Mouse (Mus musculus): Measurements from ENCODE around the gene Krt75.

Gene Krt75

DNA sequence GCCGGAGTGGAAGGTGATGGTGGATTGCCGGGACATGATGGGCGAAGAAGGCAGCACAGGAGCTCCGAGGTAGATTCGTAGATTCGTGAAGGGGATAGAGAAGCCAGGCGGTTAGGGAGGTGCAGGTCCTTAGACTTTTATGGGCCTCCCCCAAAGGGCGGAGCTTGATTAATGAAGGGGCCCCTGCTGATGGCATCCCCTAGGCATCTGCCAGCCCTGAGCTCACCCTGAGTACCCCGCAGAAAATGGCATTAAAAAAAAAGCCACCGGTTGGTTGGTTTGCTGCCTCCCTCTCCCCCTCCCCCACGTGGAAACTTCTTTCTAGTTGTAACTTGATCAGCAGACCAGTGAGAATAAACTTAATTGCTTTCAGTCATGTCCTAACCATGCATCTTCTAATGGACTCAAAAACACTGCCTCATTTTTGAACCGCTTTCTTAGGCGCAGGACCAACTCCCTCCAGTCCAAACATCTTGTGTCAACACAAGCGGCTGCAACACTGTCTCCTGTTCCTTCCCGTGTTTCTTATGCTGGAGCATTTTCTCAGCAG is at the start of gene Krt75:
TSS of gene Krt75 (minus strand) at position 109 of the 550 bp plus-strand sequence.
- ATAC-seq (ENCODE audit: insufficient number of reproducible peaks, low FRiP score, low TSS enrichment), result no peak

GRCm38 (mm10) chr15:101599123-101599522 is 25.4 kb upstream of the Krt75 start:
- no peak for ATAC-seq (ENCODE audit: insufficient number of reproducible peaks, low FRiP score, low TSS enrichment)

GRCm38 (mm10) chr15:101588216-101588615 is 14.5 kb upstream of the Krt75 start:
- ATAC-seq (ENCODE audit: insufficient number of reproducible peaks, low FRiP score, low TSS enrichment), result no peak

- ATAC-seq (ENCODE audit: insufficient number of reproducible peaks, low FRiP score, low TSS enrichment), result no peak
Measured at GRCm38 (mm10) chr15:101584456-101584855, 10.8 kb upstream of the Krt75 start.

GRCm38 (mm10) chr15:101583211-101583965 is 9.7 kb upstream of the Krt75 start:
- no peak for ATAC-seq (ENCODE audit: insufficient number of reproducible peaks, low FRiP score, low TSS enrichment)

- ATAC-seq (ENCODE audit: insufficient number of reproducible peaks, low FRiP score, low TSS enrichment), result no peak
Measured at GRCm38 (mm10) chr15:101581701-101582100, 8.0 kb upstream of the Krt75 start.

- no peak for ATAC-seq (ENCODE audit: insufficient number of reproducible peaks, low FRiP score, low TSS enrichment)
Measured at GRCm38 (mm10) chr15:101575506-101575905, 1.8 kb upstream of the Krt75 start.

GRCm38 (mm10) chr15:101567780-101568179 is 5.9 kb downstream of the Krt75 start:
- no peak for ATAC-seq (ENCODE audit: insufficient number of reproducible peaks, low FRiP score, low TSS enrichment)

GRCm38 (mm10) chr15:101562850-101563249 is 10.9 kb downstream of the Krt75 start, which contains the start of gene Krt90:
Gene Krt90 (minus strand): TSS chr15:101562950.
- no peak for ATAC-seq (ENCODE audit: insufficient number of reproducible peaks, low FRiP score, low TSS enrichment)

- no peak for ATAC-seq (ENCODE audit: insufficient number of reproducible peaks, low FRiP score, low TSS enrichment)
Measured at GRCm38 (mm10) chr15:101558034-101558646, 15.6 kb downstream of the Krt75 start.

GRCm38 (mm10) chr15:101553169-101553568 is 20.5 kb downstream of the Krt75 start:
- ATAC-seq (ENCODE audit: insufficient number of reproducible peaks, low FRiP score, low TSS enrichment), result no peak

DNA sequence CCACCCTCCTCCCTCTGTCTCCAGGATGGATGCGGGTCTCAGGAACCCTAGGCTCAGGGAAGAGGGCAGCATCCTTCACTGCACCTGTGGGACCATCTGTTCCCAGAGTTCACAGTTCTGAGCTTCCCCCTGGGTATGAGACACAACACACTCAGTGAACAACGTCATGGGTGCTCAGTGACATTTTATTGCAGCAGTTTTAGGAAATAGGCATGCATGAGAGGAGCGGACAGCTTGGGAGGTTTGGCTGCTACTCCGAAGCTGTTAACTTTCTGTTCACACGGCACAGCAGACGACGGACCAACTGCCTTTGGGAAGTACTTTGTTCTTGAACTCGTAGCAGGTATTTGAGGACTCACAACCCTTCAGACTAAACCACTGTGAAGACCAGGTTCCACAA is 21.5 kb downstream of the Krt75 start:
- ATAC-seq (ENCODE audit: insufficient number of reproducible peaks, low FRiP score, low TSS enrichment), result no peak

DNA sequence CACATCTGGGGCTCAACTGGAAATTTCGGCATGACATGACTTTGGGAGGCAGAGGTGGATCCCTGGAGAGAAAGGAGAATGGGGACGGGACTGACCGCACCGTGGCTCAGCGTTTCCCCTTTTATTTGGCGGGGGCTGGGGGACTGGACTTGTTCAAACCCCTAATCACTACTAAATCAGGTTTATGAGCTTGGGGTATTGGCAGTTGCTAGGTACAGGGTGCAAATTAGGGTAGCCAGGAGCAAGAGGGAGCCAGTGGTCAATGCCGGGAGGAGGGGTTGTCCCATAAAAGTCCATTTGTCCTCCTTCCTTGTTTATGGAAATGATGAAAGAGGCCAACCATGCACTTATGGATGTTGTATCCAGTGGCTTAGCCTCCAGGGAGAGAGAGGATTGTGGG is 23.1 kb downstream of the Krt75 start, which contains the start of gene Krt82:
TSS of gene Krt82 (minus strand) at position 101 of the 400 bp plus-strand sequence.
- ATAC-seq (ENCODE audit: insufficient number of reproducible peaks, low FRiP score, low TSS enrichment), result no peak

DNA sequence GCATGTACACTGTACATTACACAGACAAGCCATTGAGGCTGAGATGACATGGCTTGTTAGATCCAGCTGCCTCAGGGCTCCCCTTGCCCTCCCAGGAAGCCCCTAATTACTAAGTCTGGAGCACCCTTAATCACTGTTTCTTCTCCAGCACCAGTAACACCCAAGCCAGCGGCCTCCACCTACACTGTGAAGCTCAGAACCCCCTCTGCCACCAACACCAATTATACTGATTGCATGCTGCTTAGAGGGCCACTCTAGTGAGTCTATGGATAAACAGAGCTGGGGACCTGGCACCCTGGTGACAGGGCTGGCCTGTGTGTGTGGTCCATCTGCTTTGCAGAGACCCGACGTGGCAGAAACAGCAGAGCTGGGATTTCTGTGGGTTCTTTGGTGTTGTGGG is 29.2 kb downstream of the Krt75 start:
- ATAC-seq (ENCODE audit: insufficient number of reproducible peaks, low FRiP score, low TSS enrichment), result no peak

GRCm38 (mm10) chr15:101542543-101542942 is 31.2 kb downstream of the Krt75 start:
- no peak for ATAC-seq (ENCODE audit: insufficient number of reproducible peaks, low FRiP score, low TSS enrichment)

- ATAC-seq (ENCODE audit: insufficient number of reproducible peaks, low FRiP score, low TSS enrichment), result no peak
Measured at GRCm38 (mm10) chr15:101538580-101538900, 35.2 kb downstream of the Krt75 start.

DNA sequence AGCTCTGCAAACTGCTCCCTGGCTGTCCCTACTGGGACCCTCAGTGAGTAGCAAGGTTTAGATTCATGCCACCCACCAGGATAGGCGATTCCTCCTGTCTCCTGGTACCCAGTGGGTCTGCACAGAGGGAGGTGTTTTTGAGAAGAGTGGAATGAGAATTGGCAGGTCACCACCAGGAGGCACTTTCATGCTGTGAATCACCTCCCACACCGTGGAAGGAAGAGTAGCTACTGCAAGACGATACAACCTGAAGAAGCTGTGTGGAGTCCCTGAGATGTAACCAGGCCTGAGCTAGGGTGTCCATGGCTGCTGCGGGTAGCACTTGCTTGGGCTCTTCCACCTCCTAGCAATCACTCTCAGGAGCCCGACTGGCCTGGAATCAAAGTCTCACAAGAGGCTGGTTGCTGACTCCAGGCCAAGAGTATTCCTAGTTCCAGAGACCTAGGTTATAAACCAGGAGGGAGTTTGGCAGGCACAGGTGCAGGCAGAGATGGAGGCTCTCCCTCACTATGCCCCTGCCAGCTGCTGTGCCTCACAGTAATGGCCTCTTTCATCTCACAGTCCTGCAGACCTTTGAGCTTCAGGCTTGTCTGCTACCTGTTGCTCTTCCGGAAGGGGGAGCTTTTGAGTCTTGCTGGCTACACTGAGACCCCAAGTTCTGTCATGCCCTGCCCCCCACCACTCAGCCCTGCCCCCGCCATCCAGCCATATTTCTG is 35.7 kb downstream of the Krt75 start:
- ATAC-seq (ENCODE audit: insufficient number of reproducible peaks, low FRiP score, low TSS enrichment), result no peak

- ATAC-seq (ENCODE audit: insufficient number of reproducible peaks, low FRiP score, low TSS enrichment), result no peak
Measured at GRCm38 (mm10) chr15:101536054-101536850, 37.5 kb downstream of the Krt75 start.

DNA sequence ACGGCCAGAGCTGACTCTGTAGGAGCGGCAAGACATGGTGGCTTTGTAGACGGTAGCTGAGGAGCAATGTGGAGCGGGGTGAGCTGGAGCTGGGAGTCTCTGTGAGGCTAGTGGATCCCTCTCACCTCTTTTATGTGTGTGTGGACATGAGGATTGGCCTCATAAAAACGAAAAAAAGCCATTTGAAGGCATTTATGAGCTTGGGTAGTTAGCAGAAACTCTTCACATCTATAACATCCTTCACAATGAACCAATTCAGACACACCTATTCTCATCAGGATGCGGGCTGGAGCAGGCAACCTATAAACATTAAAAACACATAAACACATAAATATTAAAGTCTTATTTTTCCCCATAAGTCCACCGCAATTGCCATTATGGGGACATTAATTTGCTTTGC is 41.0 kb downstream of the Krt75 start, which contains the start of gene Krt84:
TSS of gene Krt84 (minus strand) at position 101 of the 400 bp plus-strand sequence.
- ATAC-seq (ENCODE audit: insufficient number of reproducible peaks, low FRiP score, low TSS enrichment), result no peak

- ATAC-seq (ENCODE audit: insufficient number of reproducible peaks, low FRiP score, low TSS enrichment), result no peak
Measured at GRCm38 (mm10) chr15:101522556-101523232, 51.0 kb downstream of the Krt75 start.
